Mouse (Mus musculus) lung, adult 2 months (tissue): ENCODE measurements around the gene Akap17b. TPM values are rescaled to one million over a fixed set of nuclear protein-coding genes. Genes with fewer than 3 reads are reported as not detected.
A peak's percentile ranks its signal among the peaks of the same experiment; 100 is the strongest.
"Not testable (repeated sequence)": the region's sequence is repeated elsewhere in the genome, so short reads cannot be mapped to it uniquely, and the experiment has no call there.

ENCODE experiments used
- DNase-seq: peaks from one replicate; pipeline ENCODE4 v3.0.0; 2022
- H3K4me1 ChIP-seq: fragments of 200-500 bp; 2 replicates; pipeline ENCODE4 v1.6.1; 2011; ENCODE audit warnings: low read length; ENCODE audit not compliant: control insufficient read depth, insufficient read depth
- H3K4me3 ChIP-seq: fragments of 200-500 bp; replicated peaks from 2 replicates; pipeline ENCODE3; 2011; ENCODE audit warnings: low read depth, mild to moderate bottlenecking, control low read depth, low read length; ENCODE audit errors: extremely low read depth
- CTCF ChIP-seq: fragments of 200-500 bp; IDR thresholded peaks from 2 replicates; pipeline ENCODE4 v1.5.1; 2011; ENCODE audit warnings: mild to moderate bottlenecking, low read length, control low read depth; ENCODE audit not compliant: insufficient read depth
- POLR2A ChIP-seq: fragments of 200-500 bp; IDR thresholded peaks from 2 replicates; pipeline ENCODE4 v1.6.1; 2011; ENCODE audit warnings: low read depth, mild to moderate bottlenecking, control low read depth, low read length, borderline replicate concordance; ENCODE audit errors: extremely low read depth
- WGBS: fragments of 180-500 bp; shearing (Covaris S2); methylation state at CpG from one replicate; pipeline ENCODE4 v1.1.7; 2018; 5-methylcytosine and 5-hydroxymethylcytosine counted together
- polyA plus RNA-seq: library from polyadenylated mRNA; depleted of rRNA; stranded (reverse); fragments of >200 nt; gene quantifications from 2 replicates; pipeline ENCODE4 v1.2.3, GENCODE M21; 2012

The Akap17b gene
- polyA plus RNA-seq, 1 experiment: 0.60 TPM

DNA sequence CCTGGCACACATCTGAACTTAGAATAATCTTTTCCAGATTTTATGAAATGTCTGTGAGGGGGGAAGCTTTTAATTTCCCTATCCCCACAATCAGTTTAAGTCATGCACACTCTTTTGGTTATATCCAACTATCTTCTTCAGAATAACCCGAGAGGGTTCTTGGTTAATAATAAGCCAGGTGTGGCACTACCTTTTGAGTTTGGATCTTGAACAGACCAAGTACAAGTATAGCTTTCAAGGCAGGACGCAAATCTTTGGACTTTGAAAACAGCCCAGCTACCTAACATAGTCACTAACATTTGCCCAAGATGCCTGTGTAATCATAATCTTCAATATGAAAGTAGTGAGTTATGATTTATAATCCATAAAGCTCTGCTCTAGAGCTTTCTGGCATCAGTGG is 42.3 kb downstream of the Akap17b start:
- Histone ChIP-seq H3K4me1 (peaks cover 2% of the 10 kb centered on the region; the same call in 1 of the 2 replicates), H3K4me3 (no peak overlapping the region)
- TF ChIP-seq POLR2A: no peak
- TF ChIP-seq CTCF: no peak
- 81% methylated on average over 2 of the region's 2 CpGs for WGBS
- DNase-seq: no peak

DNA sequence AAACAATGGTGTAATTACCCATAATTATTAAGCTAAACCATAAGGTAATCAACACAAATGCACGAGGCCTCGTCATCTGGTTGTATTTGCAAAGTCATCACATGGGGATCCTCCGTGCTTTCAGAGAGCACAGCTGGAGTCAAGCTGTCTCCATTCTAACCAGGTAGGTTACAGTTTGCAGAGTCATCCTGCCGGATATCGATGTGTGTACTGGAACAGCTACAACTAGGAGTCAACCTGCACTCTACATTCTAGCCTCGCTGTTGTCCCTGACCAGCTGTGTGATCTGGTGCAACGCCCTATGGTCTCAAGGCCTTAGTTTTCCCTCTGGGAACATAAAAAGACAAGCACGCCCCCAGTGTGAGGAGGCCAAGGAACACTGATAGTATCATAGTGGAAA is 45.1 kb downstream of the Akap17b start:
- TF ChIP-seq POLR2A (no peak), CTCF (no peak)
- 76% methylated on average over 8 of the region's 8 CpGs for WGBS
- DNase-seq: no peak
- Histone ChIP-seq H3K4me3 (no peak overlapping the region), H3K4me1 (peaks cover 2% of the 10 kb centered on the region; the same call in 1 of the 2 replicates)

DNA sequence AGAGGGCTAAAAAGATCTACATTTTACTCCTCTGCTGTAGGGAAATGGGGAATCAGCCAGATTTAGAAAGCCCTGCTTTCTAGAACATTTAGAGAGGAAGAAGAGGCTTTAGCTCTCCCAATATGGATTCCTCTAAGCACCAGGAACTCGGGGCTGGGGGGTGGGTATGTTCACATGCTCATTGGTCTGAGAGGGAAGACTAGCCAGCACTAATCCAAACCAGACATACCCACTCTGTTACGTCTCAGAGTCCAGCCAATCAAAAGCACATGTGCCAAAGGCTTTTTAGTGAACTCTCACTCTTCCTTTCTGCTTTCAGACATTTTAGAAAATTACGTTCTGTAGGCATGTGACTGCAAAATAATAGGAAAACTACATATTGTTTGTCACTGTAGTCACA is 45.5 kb downstream of the Akap17b start:
- 55% methylated on average over 3 of the region's 3 CpGs for WGBS
- Histone ChIP-seq H3K4me3 (no peak overlapping the region), H3K4me1 (peaks cover 2% of the 10 kb centered on the region; the same call in 1 of the 2 replicates)
- TF ChIP-seq CTCF (no peak), POLR2A (no peak)
- DNase-seq: no peak

DNA sequence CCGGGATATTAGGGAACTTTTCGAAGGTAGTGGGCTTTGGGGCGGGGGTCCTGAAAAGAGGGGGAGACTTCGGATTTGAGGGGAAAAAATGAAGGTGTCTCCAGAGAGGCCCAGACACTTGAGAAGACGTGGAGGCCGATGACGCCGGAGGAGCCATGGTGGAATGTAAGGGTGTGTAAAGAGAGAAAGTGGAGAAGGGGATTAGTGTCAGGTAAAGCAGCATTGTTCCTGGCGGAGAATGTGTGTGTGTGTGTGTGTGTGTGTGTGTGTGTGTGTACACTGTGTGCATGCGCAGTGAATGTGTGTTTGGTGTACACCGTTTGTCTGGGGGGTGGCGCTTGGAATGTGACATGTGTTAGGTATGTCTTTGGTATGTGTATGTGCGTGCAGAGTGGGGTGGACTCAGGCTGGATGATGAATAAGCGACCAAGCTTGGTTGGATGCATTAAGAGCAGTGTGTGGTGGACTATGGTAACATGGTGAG is 46.3 kb downstream of the Akap17b start:
- Histone ChIP-seq H3K4me1 (peaks cover 2% of the 10 kb centered on the region; the same call in 1 of the 2 replicates), H3K4me3 (peak overlapping the region; percentile 95)
- TF ChIP-seq POLR2A (no peak), CTCF (no peak)
- WGBS: 32% methylated on average over 14 of the region's 14 CpGs
- peak; percentile 11 for DNase-seq

DNA sequence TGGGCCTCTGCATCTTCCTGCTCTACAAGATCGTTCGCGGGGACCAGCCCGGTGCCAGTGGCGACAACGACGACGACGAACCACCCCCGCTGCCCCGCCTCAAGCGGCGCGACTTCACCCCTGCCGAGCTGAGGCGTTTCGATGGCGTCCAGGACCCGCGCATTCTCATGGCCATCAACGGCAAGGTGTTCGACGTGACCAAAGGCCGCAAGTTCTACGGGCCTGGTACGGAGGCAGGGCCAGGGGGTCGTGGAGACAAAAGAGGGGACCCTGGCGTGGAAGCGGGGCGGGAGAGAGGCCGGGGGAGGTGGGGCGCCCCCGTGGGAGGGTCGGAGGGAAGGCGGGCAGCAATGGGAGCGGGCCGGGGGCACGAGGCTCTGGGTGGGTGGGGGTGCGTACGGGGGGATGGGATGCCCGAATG is 46.8 kb downstream of the Akap17b start:
- WGBS: 37% methylated on average over 41 of the region's 41 CpGs
- Histone ChIP-seq H3K4me1 (peaks cover 2% of the 10 kb centered on the region; the same call in 1 of the 2 replicates), H3K4me3 (peak overlapping the region; percentile 95)
- no peak for TF ChIP-seq POLR2A
- no peak for TF ChIP-seq CTCF
- DNase-seq: no peak

DNA sequence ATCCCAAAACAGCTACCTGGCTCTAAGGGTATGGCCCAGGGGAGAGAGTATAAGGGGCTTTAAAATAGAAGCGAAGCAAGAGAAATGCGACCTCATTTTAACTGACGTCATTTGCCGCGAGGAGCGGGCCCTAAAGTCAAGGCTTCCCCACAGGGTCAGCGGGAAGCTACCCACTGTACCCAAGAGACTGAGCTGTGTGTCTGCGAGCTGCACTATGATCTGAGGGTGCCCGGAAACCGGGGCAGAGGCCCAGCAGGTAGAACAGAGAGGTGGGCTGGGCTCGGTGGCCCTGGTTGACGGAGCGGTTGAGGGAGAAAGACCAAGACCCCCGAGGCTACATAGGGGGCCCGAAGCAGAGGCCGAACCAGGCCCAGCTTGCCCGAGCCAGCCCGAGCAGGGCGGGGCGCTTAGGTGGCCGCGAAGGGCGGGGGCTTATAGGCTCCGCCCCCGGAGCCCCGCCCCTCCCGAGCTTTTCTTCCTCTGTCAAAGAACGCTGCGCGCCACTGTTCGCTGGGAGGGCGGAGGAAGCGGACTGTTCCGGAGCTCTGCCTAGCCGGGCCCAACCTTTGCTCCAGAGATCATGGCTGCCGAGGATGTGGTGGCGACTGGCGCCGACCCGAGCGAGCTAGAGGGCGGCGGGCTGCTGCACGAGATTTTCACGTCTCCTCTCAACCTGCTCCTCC is 47.3 kb downstream of the Akap17b start, which contains the start of gene Pgrmc1:
Pgrmc1 (plus strand) TSS at position 500 of the 683 bp plus-strand sequence.
- 32% methylated on average over 45 of the region's 45 CpGs for WGBS
- Histone ChIP-seq H3K4me1 (peaks cover 2% of the 10 kb centered on the region; the same call in 1 of the 2 replicates), H3K4me3 (peak within 1 kb of the TSS; percentile 95)
- TF ChIP-seq POLR2A (peak; percentile 93), CTCF (no peak)
- DNase-seq: peak; percentile 78

DNA sequence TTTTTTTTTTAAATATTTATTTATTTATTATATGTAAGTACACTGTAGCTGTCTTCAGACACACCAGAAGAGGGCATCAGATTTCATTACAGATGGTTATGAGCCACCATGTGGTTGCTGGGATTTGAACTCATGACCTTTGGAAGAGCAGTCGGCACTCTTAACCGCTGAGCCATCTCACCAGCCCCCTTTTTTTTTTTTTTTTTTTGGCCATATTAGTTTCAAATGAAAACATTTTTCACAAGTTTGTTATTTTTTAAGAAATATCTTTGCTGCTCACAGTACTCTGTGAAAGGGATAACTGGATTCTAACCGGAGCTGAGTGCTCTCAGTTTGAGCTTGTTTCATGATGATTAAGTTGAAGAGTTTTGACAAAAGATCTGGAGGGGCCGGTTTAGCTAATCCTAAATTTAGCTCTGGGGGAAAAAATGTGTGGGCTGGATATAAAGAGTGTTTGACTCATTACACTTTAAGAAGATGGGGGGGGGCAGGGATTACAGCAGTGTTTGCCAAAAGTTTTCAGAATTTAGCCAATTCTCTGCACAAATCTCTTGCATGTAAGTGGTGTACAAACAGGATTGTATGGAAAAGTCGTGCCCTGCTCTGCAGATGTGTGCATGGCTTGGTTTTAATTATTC is 48.6 kb downstream of the Akap17b start:
- H3K4me1 ChIP-seq, DNase-seq, H3K4me3 ChIP-seq: not testable (repeated sequence)
- 72% methylated on average over 5 of the region's 5 CpGs for WGBS

DNA sequence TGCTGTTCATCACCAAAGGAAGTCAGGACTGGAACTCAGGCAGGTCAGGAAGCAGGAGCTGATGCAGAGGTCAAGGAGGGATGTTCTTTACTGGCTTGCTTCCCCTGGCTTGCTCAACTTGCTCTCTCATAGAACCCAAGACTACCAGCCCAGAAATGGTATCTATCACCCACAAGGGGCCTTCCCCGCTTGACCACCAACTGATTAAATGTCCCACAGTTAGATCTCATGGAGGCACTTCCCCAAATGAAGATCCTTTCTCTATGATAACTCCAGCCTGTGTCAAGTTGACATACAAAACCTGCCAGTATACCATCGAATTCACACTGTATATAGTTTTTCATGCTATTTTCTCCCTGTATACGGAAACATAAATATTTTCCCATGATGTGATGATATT is 49.9 kb downstream of the Akap17b start:
- Histone ChIP-seq H3K4me1 (peaks cover 2% of the 10 kb centered on the region; the same call in 1 of the 2 replicates), H3K4me3 (no peak overlapping the region)
- DNase-seq: no peak
- 73% methylated on average over 3 of the region's 3 CpGs for WGBS
- TF ChIP-seq POLR2A (no peak), CTCF (no peak)

DNA sequence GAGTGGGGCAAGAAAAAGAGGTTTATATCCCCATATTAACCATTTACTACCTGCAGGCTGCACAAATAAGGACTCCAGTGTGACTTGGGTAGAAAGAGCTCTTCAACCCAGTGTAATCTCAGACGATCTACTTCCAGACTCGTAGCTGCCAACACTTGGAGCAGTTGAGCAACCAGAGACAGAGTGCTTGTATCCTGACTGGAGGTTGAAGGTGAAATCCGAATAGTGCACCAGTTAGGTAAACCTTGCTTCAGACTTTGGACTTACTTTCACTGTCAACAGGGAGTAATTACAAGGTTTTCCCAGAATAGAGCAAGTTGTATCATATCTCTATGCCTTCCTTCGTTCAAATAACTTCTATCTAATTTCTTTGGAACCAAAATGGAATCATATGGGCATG is 53.7 kb downstream of the Akap17b start:
- TF ChIP-seq CTCF (no peak), POLR2A (no peak)
- 56% methylated on average over 4 of the region's 4 CpGs for WGBS
- DNase-seq: no peak
- Histone ChIP-seq H3K4me3 (no peak overlapping the region), H3K4me1 (no peaks in the 10 kb centered on the region)

DNA sequence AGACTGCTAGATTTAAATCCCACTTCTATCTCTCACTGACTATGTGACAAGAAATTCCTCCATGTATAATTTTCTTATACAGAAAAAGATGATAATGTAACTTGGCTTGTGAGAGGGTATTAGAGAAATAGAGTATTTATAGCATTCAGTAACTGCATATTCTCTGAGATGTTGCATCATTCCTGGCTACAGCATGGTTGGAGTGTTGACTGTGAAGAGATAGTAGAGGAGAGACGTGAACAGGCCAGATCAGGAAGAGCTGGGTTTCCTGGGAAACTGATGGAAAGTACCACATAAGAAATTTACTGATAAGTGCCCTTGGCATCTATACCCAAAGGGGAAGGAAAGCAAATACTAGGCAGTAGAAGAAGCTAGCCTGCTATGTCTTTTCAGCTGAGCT is 54.1 kb downstream of the Akap17b start:
- 38% methylated on average over 1 of the region's 1 CpGs for WGBS
- no peaks in the 10 kb centered on the region for H3K4me1 ChIP-seq
- DNase-seq: no peak
- no peak overlapping the region for H3K4me3 ChIP-seq
- no peak for TF ChIP-seq CTCF
- no peak for TF ChIP-seq POLR2A
